Mouse (Mus musculus): Measurements from ENCODE around the gene Faf2. TPM values are rescaled to one million over a fixed set of nuclear protein-coding genes. Genes with fewer than 3 reads are reported as not detected.

Gene Faf2
- polyA plus RNA-seq, 1 experiment from 2014 or later = 92.9 TPM

DNA sequence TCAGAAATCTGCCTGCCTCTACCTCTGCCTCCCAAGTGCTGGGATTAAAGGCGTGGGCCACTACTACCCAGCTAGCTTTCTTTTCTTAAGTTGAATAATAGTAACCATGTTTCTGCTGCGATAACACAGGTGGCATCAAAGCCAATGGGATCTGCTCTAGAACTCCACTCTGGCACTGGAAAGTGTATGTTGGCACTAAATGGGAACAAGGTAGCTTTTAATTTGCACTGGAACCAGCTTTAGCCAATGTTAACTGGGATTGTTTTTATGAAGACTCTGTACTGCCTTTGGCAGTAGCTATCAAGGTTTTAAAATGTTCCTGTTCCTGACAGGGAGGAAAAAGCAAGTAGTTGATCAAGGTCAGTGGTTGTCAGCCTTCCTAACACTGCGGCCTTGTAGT, 13.4 kb downstream of the Faf2 start:
- H3K4me2 ChIP-seq = no peak overlapping the region
- H3K27ac ChIP-seq = no peak overlapping the region
- H3K9ac ChIP-seq = no peak overlapping the region
- no peaks in the 10 kb centered on the region for H3K4me1 ChIP-seq
- peaks cover 53% of the 10 kb centered on the region for H3K36me3 ChIP-seq
- WGBS = 97% methylated on average over 3 of the region's 3 CpGs
- no peak for ATAC-seq (ENCODE audit: insufficient number of reproducible peaks, insufficient read depth, low FRiP score, low TSS enrichment, low read depth)
- no peaks in the 10 kb centered on the region for H3K9me3 ChIP-seq
- no peaks in the 10 kb centered on the region for H3K27me3 ChIP-seq
- no peak overlapping the region for H3K4me3 ChIP-seq

DNA sequence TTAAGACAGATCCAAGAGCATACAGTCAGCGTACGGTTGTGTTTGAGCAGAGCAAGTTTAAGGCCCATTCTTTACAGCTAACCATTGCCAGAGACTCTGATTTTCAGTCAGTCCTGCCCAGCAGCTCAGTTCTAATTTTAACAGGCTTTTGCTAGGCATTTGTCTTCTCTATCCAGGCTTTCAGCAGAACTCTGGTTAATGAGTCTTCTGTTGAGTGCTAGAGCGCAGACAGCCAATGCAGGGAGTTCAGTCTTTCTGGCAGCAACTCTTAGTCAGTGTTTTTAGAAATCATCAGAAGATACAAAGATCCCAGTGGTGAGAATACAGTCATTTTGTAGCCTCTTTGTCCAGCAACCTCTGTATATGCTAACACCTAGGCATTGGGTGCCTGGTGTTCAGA, 28.9 kb downstream of the Faf2 start:
- WGBS = 98% methylated on average over 3 of the region's 3 CpGs
- Histone ChIP-seq H3K9me3 (no peaks in the 10 kb centered on the region), H3K27me3 (no peaks in the 10 kb centered on the region), H3K4me2 (no peak overlapping the region), H3K4me1 (no peaks in the 10 kb centered on the region), H3K4me3 (no peak overlapping the region), H3K27ac (no peak overlapping the region), H3K36me3 (peaks cover 96% of the 10 kb centered on the region), H3K9ac (no peak overlapping the region)
- no peak for ATAC-seq (ENCODE audit: insufficient number of reproducible peaks, insufficient read depth, low FRiP score, low TSS enrichment, low read depth)

DNA sequence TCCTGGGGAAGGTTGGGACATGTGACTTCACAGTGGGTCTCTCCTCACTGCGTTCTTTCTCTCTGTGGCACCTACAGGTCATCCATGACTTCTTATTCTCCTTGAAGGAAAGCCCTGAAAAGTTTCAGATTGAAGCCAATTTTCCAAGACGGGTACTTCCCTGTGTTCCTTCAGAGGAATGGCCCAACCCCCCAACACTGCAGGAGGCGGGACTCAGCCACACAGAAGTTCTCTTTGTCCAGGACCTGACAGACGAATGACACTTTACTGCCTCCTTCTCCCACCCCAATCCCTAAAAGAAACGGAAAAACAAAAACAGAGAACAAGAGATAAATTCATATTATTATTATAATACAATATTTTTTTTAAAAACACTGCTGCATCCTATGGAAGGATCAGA, 39.3 kb downstream of the Faf2 start:
- H3K27ac ChIP-seq = no peak overlapping the region
- peaks cover 88% of the 10 kb centered on the region for H3K36me3 ChIP-seq
- no peak overlapping the region for H3K4me3 ChIP-seq
- H3K9me3 ChIP-seq = no peaks in the 10 kb centered on the region
- H3K4me2 ChIP-seq = no peak overlapping the region
- 55% methylated on average over 5 of the region's 5 CpGs for WGBS
- no peaks in the 10 kb centered on the region for H3K4me1 ChIP-seq
- ATAC-seq (ENCODE audit: insufficient number of reproducible peaks, insufficient read depth, low FRiP score, low TSS enrichment, low read depth) = no peak
- no peak overlapping the region for H3K9ac ChIP-seq
- no peaks in the 10 kb centered on the region for H3K27me3 ChIP-seq

- no peak overlapping the region for H3K4me2 ChIP-seq
- no peak overlapping the region for H3K27ac ChIP-seq
- H3K4me3 ChIP-seq = no peak overlapping the region
- no peaks in the 10 kb centered on the region for H3K9me3 ChIP-seq
- no peaks in the 10 kb centered on the region for H3K4me1 ChIP-seq
- H3K9ac ChIP-seq = no peak overlapping the region
- H3K36me3 ChIP-seq = peaks cover 87% of the 10 kb centered on the region
- H3K27me3 ChIP-seq = no peaks in the 10 kb centered on the region
- no peak for ATAC-seq (ENCODE audit: insufficient number of reproducible peaks, insufficient read depth, low FRiP score, low TSS enrichment, low read depth)
- 91% methylated on average over 12 of the region's 12 CpGs for WGBS
These were observed 39.8 kb downstream of the Faf2 start for GRCm38 (mm10) chr13:54661358-54661757.

DNA sequence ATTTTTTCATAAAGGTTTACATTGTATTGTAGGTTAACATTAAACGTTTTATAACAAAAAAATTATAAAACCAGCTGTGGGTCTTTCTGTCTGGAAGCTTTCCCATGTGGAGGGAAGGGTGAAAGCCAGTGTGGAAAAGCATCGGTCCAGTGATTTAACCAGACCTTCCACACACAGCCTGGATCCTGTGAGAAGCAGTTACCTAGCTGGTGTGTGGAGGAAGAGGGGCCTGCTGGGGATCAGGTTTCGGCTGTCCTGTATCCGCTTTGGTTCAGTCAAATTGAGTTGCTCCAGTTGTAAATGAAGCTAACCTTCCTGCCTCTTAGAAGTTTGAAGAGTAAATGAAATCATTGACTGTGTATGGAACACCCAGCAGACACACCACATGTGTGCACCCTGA, 42.4 kb downstream of the Faf2 start:
- no peak for ATAC-seq (ENCODE audit: insufficient number of reproducible peaks, insufficient read depth, low FRiP score, low TSS enrichment, low read depth)
- H3K36me3 ChIP-seq = peaks cover 73% of the 10 kb centered on the region

GRCm38 (mm10) chr13:54664509-54664908, 42.9 kb downstream of the Faf2 start:
- H3K4me1 ChIP-seq = no peaks in the 10 kb centered on the region
- H3K4me3 ChIP-seq = no peak overlapping the region
- no peaks in the 10 kb centered on the region for H3K9me3 ChIP-seq
- 77% methylated on average over 1 of the region's 1 CpGs for WGBS
- H3K27ac ChIP-seq = no peak overlapping the region
- ATAC-seq (ENCODE audit: insufficient number of reproducible peaks, insufficient read depth, low FRiP score, low TSS enrichment, low read depth) = no peak
- no peaks in the 10 kb centered on the region for H3K27me3 ChIP-seq
- no peak overlapping the region for H3K4me2 ChIP-seq
- no peak overlapping the region for H3K9ac ChIP-seq
- peaks cover 69% of the 10 kb centered on the region for H3K36me3 ChIP-seq

More for the DNA sequence above, 42.4 kb downstream of the Faf2 start:
- no peak overlapping the region for H3K4me3 ChIP-seq
- H3K27me3 ChIP-seq = no peaks in the 10 kb centered on the region
- 70% methylated on average over 4 of the region's 4 CpGs for WGBS
- no peak overlapping the region for H3K27ac ChIP-seq
- H3K4me2 ChIP-seq = no peak overlapping the region
- no peaks in the 10 kb centered on the region for H3K9me3 ChIP-seq
- no peaks in the 10 kb centered on the region for H3K4me1 ChIP-seq
- no peak overlapping the region for H3K9ac ChIP-seq

DNA sequence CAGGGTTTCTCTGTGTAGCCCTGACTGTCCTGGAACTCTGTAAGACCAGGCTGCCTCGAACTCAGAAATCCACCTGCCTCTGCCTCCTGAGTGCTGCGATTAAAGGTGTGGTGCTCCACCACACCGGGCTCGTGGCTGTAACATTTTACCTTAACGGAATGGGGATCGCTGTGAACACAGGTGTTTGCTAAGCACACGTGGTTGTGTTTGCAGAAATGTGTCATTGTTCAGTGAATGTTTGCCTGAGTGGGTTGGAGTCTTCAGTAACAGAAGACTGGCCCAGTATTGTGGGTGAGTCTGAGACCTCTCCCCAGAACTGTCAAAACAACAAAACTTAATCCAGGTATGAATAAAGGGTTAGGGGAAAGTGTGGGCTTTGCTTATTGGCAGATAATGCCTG, 43.5 kb downstream of the Faf2 start:
- no peak overlapping the region for H3K4me3 ChIP-seq
- H3K27me3 ChIP-seq = no peaks in the 10 kb centered on the region
- ATAC-seq (ENCODE audit: insufficient number of reproducible peaks, insufficient read depth, low FRiP score, low TSS enrichment, low read depth) = no peak
- H3K9ac ChIP-seq = no peak overlapping the region
- WGBS = 93% methylated on average over 7 of the region's 7 CpGs
- no peaks in the 10 kb centered on the region for H3K4me1 ChIP-seq
- H3K27ac ChIP-seq = no peak overlapping the region
- H3K4me2 ChIP-seq = no peak overlapping the region
- H3K9me3 ChIP-seq = no peaks in the 10 kb centered on the region
- peaks cover 65% of the 10 kb centered on the region for H3K36me3 ChIP-seq

GRCm38 (mm10) chr13:54670491-54670890, 48.9 kb downstream of the Faf2 start:
- Histone ChIP-seq H3K9ac (no peak overlapping the region), H3K4me2 (no peak overlapping the region), H3K4me3 (no peak overlapping the region), H3K27me3 (no peaks in the 10 kb centered on the region), H3K4me1 (no peaks in the 10 kb centered on the region), H3K36me3 (peaks cover 20% of the 10 kb centered on the region), H3K9me3 (no peaks in the 10 kb centered on the region), H3K27ac (no peak overlapping the region)
- no peak for ATAC-seq (ENCODE audit: insufficient number of reproducible peaks, insufficient read depth, low FRiP score, low TSS enrichment, low read depth)
- 65% methylated on average over 2 of the region's 2 CpGs for WGBS

DNA sequence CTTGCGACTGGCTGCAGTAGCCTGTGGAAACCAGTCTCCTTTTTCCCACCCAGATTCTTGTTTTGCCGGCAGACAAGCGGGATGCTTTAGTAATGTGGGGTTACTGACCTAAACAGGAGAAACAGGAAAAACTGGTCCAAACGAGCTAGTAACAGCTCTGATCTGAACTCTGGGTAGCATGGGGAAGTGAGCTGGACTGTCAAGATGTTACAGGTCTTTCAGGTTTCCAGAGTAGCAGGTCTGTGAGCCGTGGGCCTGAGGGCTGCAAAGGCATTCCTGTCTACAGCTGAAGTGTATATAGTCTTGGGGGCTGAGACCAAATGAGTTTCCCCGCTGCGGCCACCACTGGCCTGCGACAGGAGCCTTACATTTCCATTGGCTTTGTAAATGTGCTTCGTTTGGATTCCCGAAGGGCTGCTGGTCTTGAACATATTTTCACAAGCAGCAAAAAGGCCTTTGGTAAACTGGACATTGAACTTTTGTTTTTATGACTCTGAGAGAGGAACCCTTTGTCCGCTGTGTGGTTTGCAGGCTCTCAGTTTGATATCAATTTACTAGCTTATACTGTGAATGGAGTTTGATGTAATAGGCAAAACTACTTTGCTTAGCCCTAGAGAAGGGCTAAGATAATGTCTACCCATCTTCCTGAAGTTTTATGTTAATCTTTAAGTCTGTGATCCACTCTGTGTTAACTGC, 54.5 kb downstream of the Faf2 start:
- peak; percentile 50; the same call in 1 of the 2 replicates for ATAC-seq (ENCODE audit: insufficient number of reproducible peaks, insufficient read depth, low FRiP score, low TSS enrichment, low read depth)
- WGBS = 54% methylated on average over 11 of the region's 11 CpGs

DNA sequence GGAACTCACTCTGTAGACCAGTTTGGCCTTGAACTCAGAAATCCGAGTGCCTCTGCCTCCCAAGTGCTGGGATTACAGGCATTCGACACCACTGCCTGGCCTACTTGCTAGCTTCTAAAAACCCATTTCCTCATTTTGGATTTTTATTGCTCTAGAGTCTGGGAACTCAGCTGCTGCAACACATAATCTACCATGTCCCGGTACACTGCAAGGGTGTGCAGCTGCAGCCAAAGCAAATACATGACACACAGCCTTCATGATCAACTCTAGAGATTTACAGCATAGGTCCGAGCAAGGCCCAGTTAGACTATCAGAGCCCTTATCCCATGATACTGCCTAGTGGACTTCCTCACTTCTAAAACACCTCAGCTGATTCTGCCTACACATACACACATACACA, 56.7 kb downstream of the Faf2 start:
- Histone ChIP-seq H3K4me1 (0 out of 2 replicates have a peak, but pooled peaks cover 5% of the 10 kb centered on the region), H3K4me3 (no peak overlapping the region), H3K4me2 (no peak overlapping the region), H3K36me3 (peaks cover 49% of the 10 kb centered on the region), H3K27me3 (no peaks in the 10 kb centered on the region), H3K9ac (no peak overlapping the region), H3K9me3 (no peaks in the 10 kb centered on the region), H3K27ac (no peak overlapping the region)
- ATAC-seq (ENCODE audit: insufficient number of reproducible peaks, insufficient read depth, low FRiP score, low TSS enrichment, low read depth) = no peak
- 70% methylated on average over 4 of the region's 4 CpGs for WGBS

More for the DNA sequence above, 54.5 kb downstream of the Faf2 start:
- Histone ChIP-seq H3K4me3 (no peak overlapping the region), H3K4me2 (no peak overlapping the region), H3K27me3 (no peaks in the 10 kb centered on the region), H3K27ac (0 out of 2 replicates have a peak overlapping the region, but pooled peaks have one; percentile 24), H3K9ac (no peak overlapping the region), H3K36me3 (peaks cover 27% of the 10 kb centered on the region), H3K4me1 (0 out of 2 replicates have a peak, but pooled peaks cover 5% of the 10 kb centered on the region), H3K9me3 (no peaks in the 10 kb centered on the region)

DNA sequence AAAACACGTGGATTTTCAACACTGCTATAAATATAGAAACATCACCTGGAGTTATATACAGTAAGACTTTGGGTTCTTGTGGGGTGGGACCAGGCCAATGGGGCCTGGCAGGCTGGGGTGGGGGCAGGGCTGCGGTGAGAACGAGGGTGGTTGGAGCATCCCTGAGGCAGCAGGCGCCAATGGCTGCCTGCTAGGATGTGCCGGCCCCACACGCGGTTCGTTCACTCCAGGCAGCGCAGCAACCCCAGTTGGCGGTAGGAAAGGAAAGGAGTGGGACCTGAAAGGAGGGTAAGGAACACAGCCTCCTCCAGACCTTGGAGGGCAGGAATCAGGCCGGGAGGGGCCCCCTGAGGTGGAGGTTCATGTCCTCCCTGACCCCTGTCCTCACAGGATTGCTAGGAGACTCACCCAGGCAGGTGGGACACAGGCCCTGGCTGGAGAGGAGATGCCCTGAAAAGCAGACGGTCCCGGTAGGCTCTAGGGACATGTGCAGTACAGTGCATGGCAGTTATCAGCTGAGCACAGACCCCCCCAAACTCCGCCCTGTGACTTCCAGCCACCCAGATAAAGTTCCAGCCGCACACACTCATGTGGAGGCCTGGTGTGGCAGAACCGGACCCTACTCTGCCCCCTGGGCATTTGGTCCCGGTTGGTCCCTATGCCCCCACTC, 58.7 kb downstream of the Faf2 start:
- no peak overlapping the region for H3K9ac ChIP-seq
- H3K27me3 ChIP-seq = no peaks in the 10 kb centered on the region
- no peak for ATAC-seq (ENCODE audit: insufficient number of reproducible peaks, insufficient read depth, low FRiP score, low TSS enrichment, low read depth)
- no peak overlapping the region for H3K4me3 ChIP-seq
- H3K4me2 ChIP-seq = no peak overlapping the region
- peaks cover 68% of the 10 kb centered on the region for H3K36me3 ChIP-seq
- H3K4me1 ChIP-seq = peaks cover 17% of the 10 kb centered on the region
- no peaks in the 10 kb centered on the region for H3K9me3 ChIP-seq
- H3K27ac ChIP-seq = no peak overlapping the region
- 79% methylated on average over 17 of the region's 17 CpGs for WGBS

DNA sequence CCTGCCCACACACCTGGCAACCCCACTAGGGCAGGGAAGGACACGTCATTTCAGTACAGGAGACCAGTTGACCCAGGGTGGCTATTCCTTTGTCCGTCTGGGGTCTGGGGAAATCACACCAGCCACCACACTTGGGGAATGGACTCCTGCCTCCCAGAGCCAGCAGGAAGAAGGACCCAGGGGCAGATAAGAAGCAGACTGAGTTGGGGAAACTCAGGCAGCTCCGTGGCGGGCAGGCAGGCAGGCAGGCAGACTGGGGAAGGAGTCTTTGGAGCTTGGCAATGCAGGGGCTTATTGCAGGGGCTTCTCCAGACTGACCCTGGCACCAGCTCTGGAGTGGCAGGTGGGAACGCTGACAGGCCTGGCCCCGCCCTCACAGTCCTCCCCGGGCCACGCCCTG, 59.7 kb downstream of the Faf2 start:
- Histone ChIP-seq H3K36me3 (peaks cover 68% of the 10 kb centered on the region), H3K4me3 (no peak overlapping the region), H3K27me3 (no peaks in the 10 kb centered on the region), H3K9me3 (no peaks in the 10 kb centered on the region), H3K4me1 (peaks cover 23% of the 10 kb centered on the region), H3K9ac (no peak overlapping the region), H3K27ac (no peak overlapping the region), H3K4me2 (no peak overlapping the region)
- ATAC-seq (ENCODE audit: insufficient number of reproducible peaks, insufficient read depth, low FRiP score, low TSS enrichment, low read depth) = no peak
- WGBS = 74% methylated on average over 8 of the region's 8 CpGs
